Mouse (Mus musculus) stomach, adult 2 months (tissue): Measurements from ENCODE around the gene Smarcd1. TPM values are rescaled to one million over a fixed set of nuclear protein-coding genes. Genes with fewer than 3 reads are reported as not detected.

Experiments used
- polyA plus RNA-seq: library from polyadenylated mRNA; depleted of rRNA; stranded (reverse); fragments of >200 nt; gene quantifications from 2 replicates; pipeline ENCODE4 v1.2.3, GENCODE M21; 2012; rRNA removed

Smarcd1 gene
- 10.7 and 11.8 TPM in 2 replicates for polyA plus RNA-seq

DNA sequence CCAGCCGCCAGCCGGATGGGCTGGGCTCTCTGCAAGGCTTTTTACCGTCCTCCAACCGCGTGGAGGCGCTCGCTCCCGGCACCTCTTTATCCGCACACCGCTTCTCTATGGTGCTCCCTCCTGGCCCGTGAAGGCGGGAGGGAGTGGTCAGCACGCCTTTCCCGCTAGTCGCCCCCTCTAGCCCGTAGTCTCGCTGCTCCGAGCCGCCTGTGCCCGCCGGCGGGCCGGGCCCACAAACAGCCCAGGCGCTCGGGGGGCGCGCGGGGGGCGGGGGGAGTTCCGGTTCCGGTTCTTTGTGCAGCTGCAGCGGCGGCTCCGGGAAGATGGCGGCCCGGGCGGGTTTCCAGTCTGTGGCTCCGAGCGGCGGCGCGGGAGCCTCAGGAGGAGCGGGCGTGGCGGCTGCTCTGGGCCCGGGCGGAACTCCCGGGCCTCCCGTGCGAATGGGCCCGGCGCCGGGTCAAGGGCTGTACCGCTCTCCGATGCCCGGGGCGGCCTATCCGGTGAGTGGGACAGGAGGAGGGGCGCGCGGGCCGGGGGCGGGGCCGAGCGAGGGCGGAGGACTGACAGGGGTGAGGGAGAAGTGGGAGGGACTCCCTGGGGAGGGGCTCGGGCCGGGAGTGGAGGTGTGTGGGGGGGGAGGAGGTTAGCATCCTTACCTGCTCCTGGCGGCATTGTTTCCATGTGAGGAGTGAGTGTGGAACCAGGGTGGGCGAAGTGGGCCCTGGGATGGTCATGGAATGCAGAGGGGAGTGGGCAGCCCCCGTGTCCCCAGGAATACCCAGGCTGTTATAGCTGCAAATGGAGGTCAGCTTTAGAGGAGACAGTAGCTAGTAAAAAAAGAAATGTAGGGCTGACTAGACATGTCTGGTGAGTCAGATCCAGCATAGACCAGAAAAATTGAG, at the start of gene Smarcd1:
TSS of gene Smarcd1 (plus strand) at position 131 of the 902 bp plus-strand sequence.

DNA sequence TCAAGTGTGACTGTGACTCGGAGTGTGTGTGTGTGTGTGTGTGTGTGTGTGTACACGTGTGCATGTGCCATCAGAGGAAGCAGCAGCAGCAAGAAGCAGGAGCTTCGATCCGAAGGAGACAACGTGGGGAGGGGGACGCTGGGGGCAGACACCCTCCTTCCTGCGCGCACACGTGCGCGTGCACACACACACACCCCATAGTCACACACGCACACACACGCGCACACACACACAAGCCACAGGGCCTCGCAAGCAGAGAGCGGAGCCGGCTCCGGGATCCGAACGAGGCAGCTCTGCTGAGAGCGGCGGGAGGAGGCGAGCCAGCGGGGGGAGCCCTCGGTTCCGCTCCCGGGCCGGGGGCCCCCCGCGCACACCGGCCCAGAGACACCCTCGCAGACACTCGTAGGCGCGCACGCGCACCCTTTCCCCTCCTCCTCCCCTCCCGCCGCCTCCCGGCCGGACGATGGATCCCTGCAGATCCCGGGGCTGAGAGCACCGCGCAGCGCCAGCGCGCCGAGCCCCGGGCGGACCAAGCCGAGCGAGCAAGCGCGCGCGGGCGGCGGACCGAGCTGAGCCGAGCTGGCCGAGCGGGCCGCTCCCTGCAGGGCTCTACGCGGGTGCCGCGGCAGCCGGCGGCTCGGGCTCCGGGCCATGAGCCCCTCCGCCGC, 31.6 kb upstream of the Smarcd1 start, which contains the start of gene Asic1:
TSS of gene Asic1 (plus strand) at position 215 of the 668 bp plus-strand sequence.

DNA sequence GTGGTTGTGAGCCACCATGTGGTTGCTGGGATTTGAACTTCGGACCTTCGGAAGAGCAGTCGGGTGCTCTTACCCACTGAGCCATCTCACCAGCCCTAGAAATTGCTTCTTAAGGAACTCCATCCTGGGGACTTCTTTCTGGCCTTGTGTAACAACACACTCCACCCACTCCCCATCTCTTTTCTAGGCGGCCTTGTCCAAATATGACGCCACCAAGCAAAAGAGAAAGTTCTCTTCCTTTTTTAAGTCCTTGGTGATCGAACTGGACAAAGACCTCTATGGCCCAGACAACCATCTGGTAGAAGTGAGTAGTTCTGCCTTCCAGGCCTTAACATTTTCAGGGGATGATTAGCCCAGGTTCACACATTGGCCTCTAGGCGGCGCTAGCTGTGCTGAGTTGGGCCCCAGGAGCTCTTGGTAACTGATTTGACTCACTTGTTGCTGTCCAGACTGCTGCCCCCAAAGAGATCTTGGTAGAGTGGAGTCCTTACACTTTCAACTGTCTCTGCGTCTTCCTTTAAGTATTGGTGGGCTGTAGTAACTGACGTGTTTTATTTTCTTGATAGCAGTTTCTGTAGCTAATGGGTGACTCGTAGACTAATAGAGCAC, 3.6 kb downstream of the Smarcd1 start, which contains the start of gene Gm17349:
TSS of gene Gm17349 (minus strand) at position 51 of the 609 bp plus-strand sequence.

GRCm38 (mm10) chr15:99717386-99718334, 15.7 kb downstream of the Smarcd1 start, which contains the start of gene Gpd1:
Gpd1 (plus strand) TSS chr15:99717515.

DNA sequence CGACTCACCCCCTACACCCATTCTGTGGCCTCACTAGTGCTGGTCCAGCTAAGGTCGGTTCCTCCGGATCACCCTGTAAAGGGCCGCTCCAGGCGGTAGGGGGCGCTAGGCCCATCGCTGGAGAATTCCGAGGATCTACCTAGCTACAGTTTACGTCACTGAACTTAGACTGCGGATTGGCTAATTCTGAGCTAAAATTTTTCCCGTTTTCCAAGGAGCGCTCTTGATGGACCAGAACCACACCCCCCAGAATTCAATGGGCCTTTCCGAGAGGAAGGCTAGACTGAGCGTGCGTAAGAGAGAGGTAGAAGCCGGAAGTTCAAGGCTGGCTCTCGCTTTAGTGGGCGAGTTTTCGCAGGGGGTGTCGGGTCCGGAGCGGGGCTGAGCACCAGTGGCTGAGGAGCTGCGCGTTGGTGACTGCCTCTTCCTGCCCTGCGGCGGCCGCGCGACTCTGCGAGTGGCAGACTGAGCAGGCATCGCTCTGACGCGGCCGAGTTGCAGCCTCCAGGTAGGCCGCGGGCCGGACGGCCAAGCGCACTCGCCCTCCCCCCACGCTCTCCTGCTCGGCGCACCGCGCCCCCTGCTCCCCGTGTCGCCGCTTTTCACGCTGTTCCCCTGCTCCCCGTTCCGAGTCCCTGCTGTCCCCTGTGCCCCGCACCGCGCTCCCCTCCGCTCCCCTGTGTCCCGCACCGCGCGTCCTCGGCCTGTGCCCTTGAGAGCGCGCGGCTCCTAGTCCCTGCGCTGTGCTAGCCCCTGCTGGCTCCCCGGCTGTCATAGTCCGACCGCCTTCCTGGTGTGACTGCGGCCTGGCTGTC, 23.6 kb downstream of the Smarcd1 start, which contains the start of gene Cox14:
TSS of gene Cox14 (plus strand) at position 278 of the 815 bp plus-strand sequence.

Other genes with a start within 250 kb of the Smarcd1 start
- 2.6 and 2.9 TPM in 2 replicates for gene Nckap5l, start 244.4 kb upstream of the Smarcd1 start, polyA plus RNA-seq
- gene Bcdin3d, start 227.4 kb upstream of the Smarcd1 start, polyA plus RNA-seq, result 2.7 and 2.9 TPM in 2 replicates
- 0.46 and 0.67 TPM in 2 replicates for gene Faim2, start 174.0 kb upstream of the Smarcd1 start, polyA plus RNA-seq
- 0.43 TPM in 1 of 2 replicates, not detected in the other for gene Aqp2, start 123.1 kb upstream of the Smarcd1 start, polyA plus RNA-seq
- 22.6 and 90.4 TPM in 2 replicates for gene Aqp5, start 111.3 kb upstream of the Smarcd1 start, polyA plus RNA-seq
- not detected in 2 replicates for gene Aqp6, start 100.7 kb upstream of the Smarcd1 start, polyA plus RNA-seq
- 3.8 and 5.4 TPM in 2 replicates for gene Racgap1, start 50.5 kb upstream of the Smarcd1 start, polyA plus RNA-seq
- gene Asic1, start 31.8 kb upstream of the Smarcd1 start, polyA plus RNA-seq, result 0.18 TPM in 1 of 2 replicates, not detected in the other
- not detected in 2 replicates for gene Gm17349, start 3.4 kb downstream of the Smarcd1 start, polyA plus RNA-seq
- gene Gpd1, start 15.4 kb downstream of the Smarcd1 start, polyA plus RNA-seq, result 26.2 and 29.9 TPM in 2 replicates
- gene Cox14, start 23.5 kb downstream of the Smarcd1 start, polyA plus RNA-seq, result 141 and 223 TPM in 2 replicates
- 4.3 and 5.5 TPM in 2 replicates for gene Cers5, start 70.8 kb downstream of the Smarcd1 start, polyA plus RNA-seq
- gene Lima1, start 173.3 kb downstream of the Smarcd1 start, polyA plus RNA-seq, result 11.8 and 19.9 TPM in 2 replicates